Mouse (Mus musculus): Measurements from ENCODE around the gene Jade1.

Jade1 gene

GRCm38 (mm10) chr3:41551671-41552070 is 3.9 kb upstream of the Jade1 start:
- DNase-seq (ENCODE audit: low read depth, low spot score), result no peak

DNA sequence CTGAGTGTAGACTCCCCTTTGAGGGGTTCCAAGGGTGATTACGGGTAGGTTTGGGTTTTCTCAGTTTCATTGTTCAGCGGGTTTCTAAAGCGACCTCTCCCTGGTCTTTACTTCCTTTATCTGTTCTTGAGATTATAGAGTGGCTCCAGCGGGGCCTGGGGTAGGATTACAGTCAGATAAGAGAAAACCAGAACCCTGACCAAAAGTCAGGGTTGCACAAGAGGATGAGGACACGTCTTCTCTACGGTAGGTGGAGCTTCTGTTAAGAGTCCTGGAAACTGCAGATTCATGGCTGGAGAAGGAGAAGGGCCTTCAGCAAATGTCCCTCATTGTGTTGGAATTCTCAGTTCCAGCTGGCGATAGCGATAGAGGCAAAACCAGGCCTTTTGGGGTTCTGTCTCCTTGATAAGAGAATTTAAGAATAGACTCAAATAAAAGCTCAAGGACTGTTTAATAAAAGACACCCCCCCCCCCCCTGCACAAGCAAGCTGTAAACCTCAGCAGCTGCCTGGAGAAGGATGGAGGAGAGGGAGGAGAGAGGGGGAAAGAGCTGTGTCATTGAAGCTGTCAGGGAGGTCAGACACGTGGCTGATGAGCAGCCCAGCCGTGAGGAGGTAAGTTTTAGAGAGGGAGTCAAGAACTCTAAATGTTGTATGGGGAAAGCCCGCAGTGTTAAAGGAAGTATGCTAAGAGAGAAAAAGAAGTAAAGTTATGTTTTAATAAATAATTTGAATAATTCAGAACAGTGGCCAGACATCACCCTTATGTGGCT is 2.6 kb upstream of the Jade1 start:
- no peak for DNase-seq (ENCODE audit: low read depth, low spot score)

GRCm38 (mm10) chr3:41553681-41554080 is 1.9 kb upstream of the Jade1 start:
- DNase-seq (ENCODE audit: low read depth, low spot score), result no peak

- DNase-seq (ENCODE audit: low read depth, low spot score), result no peak
Observed at GRCm38 (mm10) chr3:41554480-41555475, 753 bp upstream of the Jade1 start.

GRCm38 (mm10) chr3:41556451-41557266 is 1.1 kb downstream of the Jade1 start:
- DNase-seq (ENCODE audit: low read depth, low spot score), result no peak

DNA sequence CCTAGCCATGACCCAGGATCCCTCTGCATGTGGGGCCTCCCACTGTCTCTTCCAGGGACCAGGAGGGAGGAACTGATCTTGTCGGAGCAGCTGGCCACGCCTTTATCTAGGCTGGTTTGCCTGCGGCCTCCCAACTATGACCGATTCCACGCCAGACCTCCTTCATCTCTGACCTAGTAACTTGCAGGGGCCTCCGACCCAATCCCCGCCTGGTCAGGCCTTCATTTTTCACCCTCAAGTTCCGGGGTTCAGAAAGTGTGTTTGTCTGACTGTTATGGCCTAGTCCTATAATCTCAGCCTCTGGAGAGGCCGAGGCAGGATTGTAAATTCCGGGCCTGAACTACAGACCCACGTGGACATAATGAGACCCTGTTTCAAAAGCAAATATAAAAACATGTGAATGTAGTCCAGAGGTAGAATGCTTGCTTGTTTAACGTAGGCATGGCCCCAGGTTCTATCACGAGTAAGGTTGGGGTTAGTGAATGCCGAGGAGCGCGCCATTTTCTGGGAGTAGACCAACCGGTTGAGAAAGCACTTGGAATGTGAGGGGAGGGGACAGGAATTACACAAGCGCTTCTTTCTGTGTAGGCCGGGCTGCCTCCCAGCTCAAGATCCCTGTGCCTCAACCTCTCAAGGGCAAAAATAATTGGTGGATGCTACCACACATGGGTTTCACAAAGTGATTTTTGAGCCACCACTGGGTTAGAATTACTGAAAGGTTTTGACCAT is 1.9 kb downstream of the Jade1 start:
- no peak for DNase-seq (ENCODE audit: low read depth, low spot score)

DNA sequence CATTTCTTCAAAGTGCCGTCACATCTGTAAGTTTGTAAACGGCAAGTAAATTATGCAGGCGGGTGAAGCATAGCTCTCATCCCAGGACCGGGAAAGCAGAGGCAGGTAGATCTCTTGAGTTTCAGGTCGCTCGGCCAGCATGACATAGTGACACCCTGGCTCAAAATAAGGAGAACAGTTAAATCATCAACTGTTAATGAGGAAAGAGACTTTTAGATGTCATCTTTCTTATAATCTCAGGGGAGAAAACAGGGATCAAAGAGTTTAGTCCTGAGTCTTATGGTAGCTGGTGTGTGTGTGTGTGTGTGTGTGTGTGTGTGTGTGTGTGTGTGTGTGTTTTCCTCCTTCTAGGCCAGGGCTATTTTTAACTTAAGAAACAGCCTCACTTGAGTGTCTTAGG is 5.0 kb downstream of the Jade1 start:
- no peak for DNase-seq (ENCODE audit: low read depth, low spot score)

GRCm38 (mm10) chr3:41561787-41562186 is 6.3 kb downstream of the Jade1 start:
- no peak for DNase-seq (ENCODE audit: low read depth, low spot score)

- peak; percentile 80 for DNase-seq (ENCODE audit: low read depth, low spot score)
Observed at GRCm38 (mm10) chr3:41563211-41563931, 7.8 kb downstream of the Jade1 start.

DNA sequence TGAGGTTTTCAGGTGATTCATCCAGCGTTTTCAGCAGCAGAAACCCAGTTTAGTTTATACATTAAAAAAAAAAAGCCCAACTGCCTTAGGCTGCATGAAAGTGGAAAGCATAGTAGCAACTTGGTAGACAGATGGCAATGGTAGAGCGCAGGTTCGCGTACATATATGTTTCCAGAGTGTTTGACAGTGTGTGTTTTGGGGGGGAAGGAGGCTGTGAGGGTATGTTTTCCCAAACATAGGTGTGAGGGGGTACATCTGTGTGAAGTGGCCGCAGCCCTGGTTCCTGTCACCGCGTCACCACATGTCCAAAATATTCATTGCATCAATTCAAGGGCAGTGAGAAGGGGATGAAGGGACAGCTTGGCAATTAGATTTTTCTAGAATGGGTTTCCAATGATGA is 8.5 kb downstream of the Jade1 start:
- DNase-seq (ENCODE audit: low read depth, low spot score), result peak; percentile 19

GRCm38 (mm10) chr3:41564471-41565213 is 9.1 kb downstream of the Jade1 start:
- peak; percentile 71 for DNase-seq (ENCODE audit: low read depth, low spot score)

DNA sequence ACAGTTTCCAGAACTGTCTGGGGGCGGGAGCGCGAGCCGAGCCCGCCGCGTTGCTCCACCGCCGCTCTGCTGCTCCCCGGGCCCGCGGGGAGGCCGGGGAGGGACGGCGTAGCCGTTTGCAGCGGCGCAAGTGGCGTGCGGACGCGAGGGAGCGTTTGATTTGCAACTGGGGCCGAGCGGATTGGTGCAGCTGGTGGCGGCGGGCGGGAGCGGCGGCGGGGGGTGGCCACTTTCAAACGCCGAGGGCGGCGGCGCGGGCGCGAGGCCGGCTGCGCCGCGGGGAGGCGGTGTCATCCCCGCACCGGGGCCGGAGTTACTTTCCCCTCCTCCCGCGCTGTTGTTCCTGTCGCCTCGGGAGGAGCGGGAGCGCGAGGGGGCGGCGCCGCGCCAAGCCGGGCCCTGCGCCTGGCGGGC is 9.9 kb downstream of the Jade1 start:
- DNase-seq (ENCODE audit: low read depth, low spot score), result peak; percentile 78

- DNase-seq (ENCODE audit: low read depth, low spot score), result peak; percentile 79
Observed at GRCm38 (mm10) chr3:41565955-41566354, 10.4 kb downstream of the Jade1 start.

DNA sequence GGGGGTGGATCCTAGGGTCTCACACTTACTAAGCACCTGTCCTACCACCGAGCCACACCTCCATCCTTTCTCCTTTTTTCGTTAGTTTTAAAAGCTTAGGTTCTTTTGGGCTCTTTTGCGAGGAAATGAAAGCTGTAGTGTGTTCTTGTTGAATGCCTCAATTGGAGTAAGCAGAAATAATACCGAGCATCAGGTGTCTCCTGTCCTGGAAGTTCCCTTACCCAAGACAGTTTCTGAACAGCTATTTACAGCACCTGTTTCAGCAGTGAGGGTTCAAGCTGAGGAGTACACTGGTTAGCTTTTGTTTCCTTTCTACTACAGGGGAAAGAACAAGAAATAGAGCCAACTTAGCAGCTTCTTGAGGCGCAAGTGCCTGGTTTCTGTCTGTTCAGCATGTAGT is 14.4 kb downstream of the Jade1 start:
- no peak for DNase-seq (ENCODE audit: low read depth, low spot score)

DNA sequence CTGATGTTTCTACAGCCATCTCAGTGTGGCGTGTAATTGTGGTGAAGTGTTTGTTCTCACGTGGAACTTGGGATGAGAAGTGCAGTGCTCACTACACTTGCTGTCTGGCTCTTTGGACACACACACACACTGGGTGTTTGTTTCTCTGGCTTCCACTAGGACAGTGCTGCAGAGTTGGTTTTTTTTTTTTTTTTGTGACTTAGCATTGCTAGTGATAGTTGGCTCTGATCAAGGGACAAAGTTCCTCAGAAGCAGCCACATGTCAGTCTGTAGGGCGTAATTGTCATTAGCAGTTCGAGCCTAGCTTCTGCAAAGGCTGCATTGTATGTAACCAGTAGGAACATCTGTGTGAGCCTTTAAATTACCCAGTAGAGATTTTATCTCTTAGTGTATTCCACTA is 16.6 kb downstream of the Jade1 start:
- DNase-seq (ENCODE audit: low read depth, low spot score), result no peak

DNA sequence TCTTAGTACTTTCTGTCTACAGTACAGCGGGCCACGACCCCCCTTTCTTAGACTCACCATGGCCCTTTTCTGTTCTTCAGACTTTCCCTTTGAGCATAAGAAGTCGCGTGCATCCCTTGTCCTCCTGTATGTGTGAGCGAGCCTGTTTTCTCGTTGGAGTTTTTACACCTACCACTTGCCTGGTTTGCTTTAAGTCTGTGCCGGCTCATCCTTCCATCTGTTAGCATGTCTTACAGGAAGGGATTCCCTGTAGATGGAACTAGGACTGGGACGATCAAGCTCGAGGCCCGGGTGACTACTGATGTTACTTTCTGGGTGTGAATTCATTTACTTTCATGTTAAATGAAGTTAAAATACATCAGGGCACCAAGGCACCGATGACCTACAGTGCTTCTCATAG is 17.4 kb downstream of the Jade1 start:
- DNase-seq (ENCODE audit: low read depth, low spot score), result no peak

- no peak for DNase-seq (ENCODE audit: low read depth, low spot score)
Observed at GRCm38 (mm10) chr3:41574208-41574607, 18.7 kb downstream of the Jade1 start.

DNA sequence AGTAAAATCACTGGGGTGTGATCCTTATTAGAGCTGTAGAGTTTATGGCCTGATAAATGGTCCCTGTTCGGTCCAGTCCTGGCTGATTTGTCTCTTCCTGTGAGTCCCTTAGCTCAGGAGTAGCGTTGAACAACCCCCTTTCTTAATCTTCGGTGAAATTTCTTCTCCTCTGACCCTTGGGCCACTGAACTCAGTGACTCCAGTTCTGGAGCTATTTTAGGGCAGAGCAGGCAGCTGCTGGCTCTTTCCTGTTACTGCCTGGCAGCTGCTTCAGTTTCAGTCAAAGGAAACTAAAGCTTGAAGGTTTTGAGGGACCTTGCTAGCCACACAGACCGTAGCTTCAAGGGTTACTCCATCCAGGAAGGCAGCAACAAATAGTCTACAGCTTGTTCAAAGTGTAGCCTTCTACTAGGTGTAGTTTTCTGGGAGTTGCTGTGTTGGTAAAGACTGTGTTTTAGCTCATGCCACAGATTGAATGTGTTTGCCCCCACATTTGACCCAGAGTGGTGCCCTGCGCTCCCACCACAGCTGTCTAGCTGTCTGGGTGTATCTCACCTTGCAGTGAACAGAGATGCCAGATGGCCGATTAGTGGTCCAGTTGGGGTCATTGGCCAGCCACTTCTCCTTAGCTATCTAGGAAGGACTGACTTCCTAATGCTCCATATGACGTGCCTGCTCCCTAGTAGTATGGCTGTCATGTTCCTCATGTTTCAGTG is 19.3 kb downstream of the Jade1 start:
- peak; percentile 26 for DNase-seq (ENCODE audit: low read depth, low spot score)

- no peak for DNase-seq (ENCODE audit: low read depth, low spot score)
Observed at GRCm38 (mm10) chr3:41575971-41576370, 20.4 kb downstream of the Jade1 start.
